Mouse (Mus musculus) ovary, postnatal 14 days (tissue): ENCODE results near the gene Ascc3.
A peak's percentile ranks its signal among the peaks of the same experiment; 100 is the strongest.

Source experiments
- DNase-seq: peaks from one replicate; pipeline ENCODE4 v3.0.0; 2022; ENCODE audit warnings: low spot score

Ascc3 gene

DNA sequence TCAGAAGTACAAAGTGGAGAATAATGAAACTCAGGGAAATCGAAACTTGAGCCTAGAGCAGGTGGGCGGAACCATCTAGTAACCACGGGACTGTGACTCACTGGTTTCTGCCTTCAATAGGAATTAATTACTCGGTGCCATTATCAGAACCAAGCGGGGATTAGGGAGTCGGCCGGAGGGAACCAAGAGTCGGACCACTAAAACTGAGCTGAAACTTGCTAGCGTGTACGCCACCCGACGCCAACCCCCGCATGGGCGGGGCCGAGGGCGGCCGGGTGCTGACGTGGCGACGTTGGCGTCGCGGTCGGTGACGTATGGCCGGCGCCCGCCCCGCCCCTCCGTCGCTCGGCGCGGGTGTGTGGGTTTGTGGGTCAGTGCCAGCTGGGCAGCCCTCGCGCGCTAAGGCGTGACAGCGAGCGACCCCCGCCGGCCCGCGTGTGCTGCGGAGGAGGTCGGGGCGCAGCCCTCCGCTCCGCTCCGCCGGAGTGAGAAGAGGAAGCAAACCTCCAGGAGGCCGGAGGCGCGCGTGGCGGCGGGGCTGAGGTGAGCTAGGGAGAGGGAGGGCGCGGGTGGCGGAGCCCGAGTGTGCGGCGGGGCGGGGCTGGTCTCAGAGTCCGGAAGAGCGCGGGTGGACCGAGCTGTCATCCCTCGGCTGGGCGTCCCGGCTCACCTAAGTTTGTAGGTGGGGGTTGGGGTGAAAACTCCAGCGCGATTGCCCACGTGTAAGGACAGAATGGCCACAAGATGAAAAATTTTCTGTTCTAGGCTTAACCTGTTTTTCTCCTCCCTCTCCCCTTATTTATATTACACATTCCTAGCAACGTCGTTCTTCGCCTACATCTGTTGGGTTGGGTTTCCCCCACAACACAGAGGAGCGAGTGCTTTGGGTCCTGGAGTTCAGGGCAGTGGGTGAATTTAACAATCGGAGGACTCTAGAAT, at the start of gene Ascc3:
Gene Ascc3 (plus strand): TSS at position 315 of the 939 bp plus-strand sequence.
- peak; percentile 91 for DNase-seq

DNA sequence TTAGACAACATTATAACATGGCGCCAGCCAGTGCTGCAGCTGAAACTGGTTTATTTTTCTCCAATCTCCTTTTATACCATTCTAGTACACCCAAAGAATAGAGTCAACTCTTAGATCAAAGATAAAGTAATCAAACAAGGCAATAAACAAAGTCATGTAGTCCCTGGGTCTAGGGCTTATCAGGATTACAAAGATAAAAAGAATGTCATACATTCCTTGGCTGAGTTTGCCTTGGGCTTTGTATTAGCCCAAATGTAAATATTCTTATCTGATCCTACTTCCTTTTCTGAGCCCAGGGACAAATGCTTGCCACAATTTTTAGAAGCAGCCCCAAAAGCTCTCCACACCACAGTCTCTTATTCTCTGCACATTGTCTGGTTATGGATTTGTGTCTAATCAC, 7.7 kb upstream of the Ascc3 start:
- no peak for DNase-seq

DNA sequence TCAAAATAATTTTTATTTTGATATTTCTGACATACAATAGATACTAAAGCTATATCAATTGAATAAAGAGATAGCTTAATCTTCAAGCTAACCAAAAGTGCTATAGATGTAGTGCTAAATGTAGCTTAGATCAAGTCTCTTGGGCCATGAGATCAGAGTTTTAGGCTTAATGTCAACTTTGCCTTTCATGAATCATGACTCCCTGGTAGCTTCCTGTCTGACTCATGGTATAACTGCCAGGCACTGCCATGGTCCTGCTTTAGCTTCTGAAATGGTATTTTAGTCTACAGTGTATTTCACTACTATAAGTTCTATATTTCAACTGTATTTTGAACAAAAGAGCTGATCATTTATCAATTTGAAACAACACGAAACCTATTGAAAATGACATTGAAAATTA, 5.9 kb upstream of the Ascc3 start:
- DNase-seq = no peak

DNA sequence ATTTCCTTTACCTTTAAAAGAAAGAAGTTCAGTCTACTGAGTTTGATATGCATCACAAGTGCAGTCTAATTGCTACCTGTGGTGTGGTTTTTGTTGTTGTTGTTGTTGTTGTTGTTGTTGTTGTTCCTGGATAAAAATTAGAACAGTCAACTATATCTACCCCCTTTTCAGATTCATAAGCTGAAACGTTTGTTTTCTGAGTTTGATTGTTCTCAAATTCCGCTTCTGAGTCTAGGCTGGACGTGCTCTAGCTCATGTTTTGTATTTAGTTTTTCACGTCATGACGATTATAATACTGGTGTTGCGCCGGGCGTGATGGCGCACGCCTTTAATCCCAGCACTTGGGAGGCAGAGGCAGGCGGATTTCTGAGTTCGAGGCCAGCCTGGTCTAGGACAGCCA, 902 bp downstream of the Ascc3 start:
- no peak for DNase-seq

DNA sequence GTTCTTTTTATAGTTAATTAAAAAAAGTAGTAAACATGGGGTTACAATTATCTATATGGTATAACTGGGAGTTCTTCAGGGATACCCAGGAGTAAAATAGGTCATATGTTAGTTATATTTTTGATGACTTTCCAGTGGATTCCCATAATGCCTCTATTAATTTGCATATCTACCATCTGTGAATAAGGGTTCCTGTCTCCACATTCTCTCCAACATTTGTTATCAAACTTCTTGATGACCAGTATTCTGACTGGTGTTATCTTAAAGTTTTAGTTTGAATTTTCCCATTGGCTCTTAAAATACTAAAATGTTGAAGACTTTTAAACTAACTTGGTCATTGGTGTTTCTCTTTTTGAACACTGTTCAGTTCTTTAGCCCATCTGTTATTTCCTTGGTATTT, 2.9 kb downstream of the Ascc3 start:
- no peak for DNase-seq

DNA sequence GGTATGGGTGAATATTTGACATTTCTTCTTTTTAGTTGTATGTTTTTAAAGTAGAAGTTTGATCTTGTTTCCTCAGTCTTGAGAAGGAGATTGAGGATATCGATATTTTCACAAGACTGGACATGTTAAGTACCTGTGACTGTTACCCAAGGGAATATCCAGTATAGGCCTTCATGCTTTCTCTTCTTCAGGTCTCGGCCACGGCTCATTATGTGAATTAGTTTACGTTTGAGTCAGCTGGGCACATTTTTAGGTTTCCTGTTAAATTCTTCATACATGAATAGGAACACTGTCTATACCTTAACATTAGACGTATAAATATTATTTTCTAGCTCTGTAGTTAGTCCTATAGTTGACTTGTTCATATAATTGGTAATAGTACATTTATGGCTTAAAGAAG, 12.4 kb downstream of the Ascc3 start:
- no peak for DNase-seq

DNA sequence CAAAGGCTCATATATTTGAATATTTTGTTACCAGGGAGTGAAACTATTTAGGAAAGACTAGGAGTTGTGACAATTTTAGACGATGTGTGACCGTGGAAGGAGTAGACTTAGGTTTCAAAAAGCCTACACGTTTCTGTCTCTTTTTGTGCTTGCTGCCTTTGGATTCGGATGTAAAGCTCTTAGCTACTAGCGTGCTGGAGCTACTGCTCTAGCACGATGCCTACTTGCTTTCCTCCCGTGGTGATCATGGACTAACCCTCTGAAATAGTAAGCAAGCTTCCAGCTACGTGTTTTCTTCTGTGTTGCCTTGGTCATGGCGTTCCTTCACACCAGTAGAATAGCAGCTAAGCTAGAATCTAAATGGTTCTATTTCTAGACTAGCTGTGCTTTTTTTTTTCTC, 21.4 kb downstream of the Ascc3 start:
- no peak for DNase-seq

DNA sequence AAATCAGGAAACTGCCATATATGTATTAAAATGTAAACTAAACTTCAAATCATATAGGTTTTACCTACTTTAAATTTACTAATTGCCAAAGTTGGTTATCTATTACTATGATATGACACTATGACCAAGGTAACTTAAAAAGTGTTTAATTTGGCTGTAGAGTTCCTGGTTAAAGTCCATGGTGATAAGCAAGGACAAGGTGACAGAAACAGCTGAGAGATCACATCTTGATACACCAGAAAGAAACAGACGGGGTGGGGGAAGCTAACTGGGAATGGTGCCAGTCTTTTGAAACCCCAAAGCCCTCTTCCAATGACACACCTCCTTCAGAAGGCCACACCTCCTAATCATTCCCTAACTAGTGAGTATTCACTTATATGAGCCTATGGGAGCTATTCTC, 33.4 kb downstream of the Ascc3 start:
- DNase-seq = no peak

DNA sequence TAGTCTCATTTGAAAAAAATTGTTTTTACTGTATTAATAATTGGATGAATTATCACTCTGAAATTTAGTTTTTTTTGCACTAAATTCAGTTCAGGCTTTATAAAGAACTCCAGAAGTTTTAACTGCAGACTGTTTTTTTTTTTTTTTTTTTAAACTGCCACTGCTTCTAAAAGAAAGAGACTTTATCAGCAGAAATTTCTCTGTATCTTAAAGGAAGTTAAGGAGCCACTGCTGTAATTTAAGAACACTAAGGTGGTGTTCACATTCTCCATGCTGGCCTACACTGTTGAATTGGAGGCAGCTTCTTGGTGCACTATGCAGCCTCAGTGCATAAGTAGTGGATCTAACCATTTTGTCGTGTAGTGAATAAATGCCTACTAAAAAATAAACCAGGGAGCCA, 47.1 kb downstream of the Ascc3 start:
- DNase-seq = no peak

DNA sequence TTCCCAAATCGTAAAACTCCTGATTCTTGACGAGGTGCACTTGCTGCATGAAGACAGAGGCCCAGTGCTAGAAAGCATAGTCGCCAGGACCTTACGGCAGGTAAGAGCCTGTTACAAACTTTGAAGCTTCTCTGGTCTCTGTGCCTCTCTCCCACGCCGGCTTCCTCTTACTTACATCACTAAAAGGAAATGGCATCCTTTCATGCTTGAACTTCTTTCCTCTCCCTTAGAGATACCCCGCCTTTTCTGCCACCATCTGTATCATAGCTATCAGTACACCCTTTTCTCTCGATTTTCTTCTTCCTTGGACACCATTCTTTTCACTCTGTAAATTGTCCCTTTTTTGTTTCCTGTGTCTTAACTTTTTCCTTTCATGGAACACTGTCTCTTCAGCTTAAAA, 58.1 kb downstream of the Ascc3 start:
- no peak for DNase-seq

DNA sequence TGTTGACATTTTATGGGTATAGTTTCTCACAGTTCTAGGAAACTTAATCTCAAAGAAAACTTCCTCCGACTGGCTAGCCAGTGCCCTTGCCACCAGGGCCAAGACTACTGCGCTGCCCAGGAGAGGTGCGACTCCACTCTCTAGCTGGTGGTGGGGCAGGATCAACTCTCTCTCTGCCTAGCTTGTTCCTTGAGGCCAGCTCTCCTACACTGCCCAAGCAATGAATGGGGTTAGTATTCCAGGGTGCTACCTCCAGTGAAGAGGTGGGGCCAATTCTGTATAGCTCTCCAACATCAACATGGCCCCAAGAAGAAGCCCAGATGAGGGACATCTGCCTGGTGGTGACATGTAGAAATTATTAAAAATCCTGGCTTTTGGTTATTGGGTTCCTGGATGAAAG, 61.1 kb downstream of the Ascc3 start:
- DNase-seq = no peak

DNA sequence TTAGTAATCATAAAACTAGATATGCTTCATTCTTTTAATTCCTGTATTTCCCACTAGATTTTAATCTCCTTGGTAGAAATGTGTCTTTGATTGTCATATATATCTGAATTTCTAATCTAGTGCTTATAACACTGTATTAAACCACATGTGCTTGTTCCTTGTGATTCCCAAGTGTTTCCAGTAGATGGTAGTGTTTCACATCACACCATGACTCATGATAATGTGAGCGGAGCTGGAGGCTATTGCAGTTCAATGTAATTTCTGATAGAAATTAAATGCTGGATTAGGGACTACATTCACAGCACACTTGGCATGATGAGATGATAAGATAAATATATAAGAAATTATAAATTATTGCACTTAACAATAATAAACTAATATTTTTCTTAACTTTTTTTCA, 64.9 kb downstream of the Ascc3 start:
- no peak for DNase-seq

DNA sequence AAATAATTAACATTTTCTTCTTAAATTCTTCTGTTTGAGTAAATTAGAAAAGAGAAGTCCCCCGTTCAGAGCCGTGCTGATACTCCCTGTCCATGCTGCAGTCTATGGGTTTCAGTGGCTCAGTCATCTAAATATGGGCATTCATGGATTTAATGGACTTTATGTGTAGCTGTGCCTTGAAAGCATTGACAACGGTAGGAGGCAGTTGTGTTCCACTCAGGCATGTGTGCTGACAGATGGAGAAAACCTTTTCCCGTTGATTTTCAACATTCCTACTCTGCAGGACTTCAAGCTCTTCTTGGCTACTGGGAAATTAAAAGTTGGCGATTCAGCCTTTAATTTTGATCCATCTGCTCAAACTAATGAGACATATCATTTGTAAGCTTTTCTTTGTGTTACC, 79.0 kb downstream of the Ascc3 start:
- no peak for DNase-seq

DNA sequence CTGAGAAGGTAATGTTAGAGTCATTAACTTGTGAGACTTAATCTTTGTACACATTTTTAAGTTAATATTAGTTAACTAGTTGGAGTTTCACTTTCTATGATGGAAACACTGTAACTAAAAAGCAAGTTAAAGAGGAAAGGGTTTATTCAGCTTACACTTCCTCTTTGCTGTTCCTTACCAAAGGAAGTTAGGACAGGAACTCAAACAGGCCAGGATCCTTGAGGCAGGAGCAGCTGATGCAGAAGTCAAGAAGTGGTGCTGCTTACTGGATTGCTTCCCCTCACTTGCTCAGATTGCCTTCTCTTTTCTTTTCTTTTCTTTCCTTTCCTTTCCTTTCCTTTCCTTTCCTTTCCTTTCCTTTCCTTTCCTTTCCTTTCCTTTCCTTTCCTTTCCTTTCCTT, 97.9 kb downstream of the Ascc3 start:
- no peak for DNase-seq

DNA sequence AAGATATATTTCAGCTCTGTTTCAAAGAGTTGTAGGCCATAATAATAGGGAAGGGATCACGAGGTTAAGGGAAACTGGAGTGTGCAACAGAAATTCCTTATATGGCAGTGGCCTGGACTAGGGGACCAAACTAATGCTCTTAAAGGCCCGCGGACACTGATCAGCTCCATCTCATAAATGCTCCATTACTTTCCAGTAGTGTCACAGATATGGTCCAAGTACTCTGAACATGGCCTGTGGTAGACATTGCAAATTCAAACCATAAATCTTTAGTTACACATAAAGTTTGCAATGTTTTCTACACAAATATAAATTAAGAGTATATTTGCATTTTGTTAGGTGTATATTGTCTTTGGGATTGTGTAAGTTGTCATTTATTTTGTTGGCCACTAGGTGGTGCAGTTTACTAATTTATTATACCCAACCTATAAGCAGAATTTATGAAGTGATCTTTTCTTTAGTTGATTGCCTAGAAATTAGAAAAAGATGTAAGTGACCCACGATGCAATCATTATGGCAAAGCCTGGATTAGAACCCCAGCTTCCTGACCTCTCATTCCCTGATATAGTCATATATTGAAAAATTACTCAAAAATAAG, 106.5 kb downstream of the Ascc3 start:
- no peak for DNase-seq

DNA sequence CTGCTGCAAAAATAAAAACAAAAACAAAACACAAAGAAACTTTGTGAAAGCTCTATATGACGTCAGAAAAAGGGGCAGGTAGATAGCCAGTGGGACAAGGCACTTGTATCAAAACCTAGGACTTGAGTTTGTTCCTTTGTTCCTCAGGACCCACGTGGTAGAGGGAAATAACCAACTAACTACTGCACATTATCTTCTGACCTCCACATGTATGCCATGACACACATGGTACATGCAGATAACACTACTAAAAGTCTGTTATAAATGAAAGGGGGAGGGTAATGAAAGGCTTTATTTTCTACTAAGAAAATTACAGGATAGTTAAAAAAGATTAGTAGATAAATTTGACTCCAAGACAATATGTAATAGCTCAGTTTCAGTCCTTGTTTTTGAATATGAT, 109.3 kb downstream of the Ascc3 start:
- no peak for DNase-seq

DNA sequence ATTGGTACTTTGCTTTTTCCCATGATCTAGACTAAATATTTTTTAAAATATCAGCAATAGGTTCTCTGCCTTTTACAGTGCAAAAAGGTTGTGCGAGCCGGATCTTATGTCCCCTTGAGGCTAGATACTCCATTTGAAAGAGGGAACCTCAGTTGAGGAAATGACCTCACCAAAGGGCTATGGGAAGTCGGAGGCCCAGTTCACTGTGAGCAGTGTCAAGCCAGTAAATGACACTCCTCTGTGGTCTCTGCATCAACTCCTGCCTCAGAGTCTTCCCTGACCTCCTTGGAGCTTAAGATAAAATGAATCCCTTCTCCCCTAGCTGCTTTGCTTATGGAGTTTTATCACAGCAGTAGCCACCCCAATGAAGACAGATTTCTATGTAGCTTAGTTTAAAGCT, 109.9 kb downstream of the Ascc3 start:
- DNase-seq = no peak

DNA sequence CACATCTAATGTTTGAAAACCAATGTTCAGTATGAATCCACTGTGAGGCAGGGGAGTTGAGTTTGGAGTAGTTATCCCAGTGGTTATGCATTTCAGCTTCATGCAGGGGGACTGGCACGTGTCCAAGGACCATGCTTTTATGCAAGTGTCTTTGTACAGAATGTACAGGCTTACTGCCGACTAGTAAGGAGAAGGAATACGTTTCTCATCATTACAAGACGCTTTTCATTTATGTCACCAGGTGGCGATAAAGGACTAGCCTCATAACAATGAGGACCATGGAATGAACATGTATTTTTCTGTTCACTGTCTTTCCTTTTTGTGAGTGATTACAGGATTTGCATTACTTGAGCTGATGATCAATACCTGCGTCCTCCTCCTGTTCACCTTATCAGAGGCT, 111.7 kb downstream of the Ascc3 start:
- DNase-seq = peak; percentile 5

DNA sequence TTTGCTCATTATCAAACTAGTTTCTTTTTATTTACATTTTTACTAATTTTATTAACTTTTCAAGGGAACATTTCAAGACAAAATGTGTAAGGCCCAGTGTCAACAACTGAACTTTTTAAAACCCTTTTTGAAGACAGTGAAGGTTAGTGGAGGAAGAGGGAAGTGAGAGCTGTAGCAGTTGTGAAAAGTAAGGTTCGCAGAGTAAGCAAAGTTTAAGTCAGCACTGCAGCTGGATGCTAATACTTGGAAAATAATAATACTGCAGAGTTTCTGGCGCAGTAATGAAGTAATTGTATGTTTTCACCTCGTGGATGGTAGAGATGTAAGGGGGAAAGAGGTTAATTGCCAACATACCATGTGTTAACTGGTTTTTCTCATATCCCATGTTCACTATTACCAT, 112.4 kb downstream of the Ascc3 start:
- DNase-seq = no peak

DNA sequence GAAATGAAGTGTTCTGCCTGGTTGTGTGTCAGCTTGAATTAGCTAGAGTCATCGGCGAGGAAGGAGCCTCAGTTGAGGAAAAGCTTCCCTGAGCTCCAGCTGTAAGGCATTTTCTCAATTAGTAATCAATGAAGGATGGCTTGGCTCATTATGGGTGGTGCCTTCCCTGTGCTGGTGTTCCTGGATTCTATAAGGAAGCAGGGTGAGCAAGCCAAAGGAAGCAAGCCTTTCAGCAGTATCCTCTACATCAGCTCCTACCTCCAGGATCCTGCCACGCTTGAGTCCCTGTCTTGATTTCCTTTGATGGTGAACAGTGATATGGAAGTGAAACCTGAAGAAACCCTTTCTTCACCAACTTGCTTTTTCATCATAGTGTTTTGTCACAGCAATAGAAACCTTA, 118.8 kb downstream of the Ascc3 start:
- DNase-seq = no peak

DNA sequence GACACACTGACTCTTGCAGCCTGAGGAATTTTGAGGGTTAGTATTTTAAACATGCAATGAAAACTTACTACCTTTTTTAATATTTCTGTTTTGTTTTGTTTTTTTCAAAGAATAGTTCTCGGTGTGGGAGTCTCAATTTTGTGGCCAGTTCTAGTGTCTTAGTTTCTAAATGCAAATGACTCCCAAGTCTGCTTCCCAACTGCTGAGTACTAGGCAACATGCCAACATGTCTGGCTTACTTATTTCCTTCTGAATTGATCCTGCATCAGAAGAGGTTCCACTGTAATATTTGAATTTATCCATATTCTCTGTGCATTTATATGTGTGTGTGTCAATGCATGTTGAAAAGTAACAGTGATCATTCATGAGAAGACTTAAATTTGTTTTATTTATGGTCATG, 119.3 kb downstream of the Ascc3 start:
- no peak for DNase-seq

DNA sequence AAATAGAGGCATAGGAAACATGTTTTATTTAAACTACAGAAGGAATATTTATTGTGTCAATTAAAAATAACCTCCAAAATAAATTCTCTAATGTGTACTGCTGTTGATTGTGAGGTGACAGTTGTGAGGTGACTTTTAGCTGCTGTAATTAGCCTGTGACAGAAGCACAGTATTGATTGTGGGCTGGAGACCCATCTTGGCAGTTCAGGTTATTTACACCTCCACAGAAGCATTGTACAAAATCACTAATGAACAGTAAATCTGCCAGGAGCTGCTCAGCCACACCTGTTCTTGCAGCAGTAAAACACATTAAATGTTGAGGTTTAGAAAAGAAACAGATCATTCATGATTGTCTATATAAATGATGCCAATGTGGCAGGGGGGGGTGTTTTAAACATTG, 141.0 kb downstream of the Ascc3 start:
- no peak for DNase-seq

DNA sequence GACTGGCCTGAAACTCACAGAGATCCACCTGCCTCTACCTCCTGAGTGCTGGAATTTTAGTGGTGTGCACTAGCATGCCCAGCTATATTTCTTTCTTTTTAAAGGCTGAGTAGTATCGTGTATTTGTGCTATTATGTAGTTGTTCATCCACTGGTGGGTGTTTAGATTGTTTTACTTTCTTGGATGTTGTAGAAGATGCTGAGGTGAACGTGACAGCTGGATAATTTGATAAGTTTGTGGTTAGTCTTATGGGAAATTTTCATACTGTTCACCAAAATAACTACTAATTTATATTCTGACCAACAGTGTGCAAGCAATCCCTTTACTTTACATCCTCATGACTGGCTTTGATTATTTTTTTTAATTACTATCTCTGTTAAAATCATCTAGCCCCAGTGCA, 169.6 kb downstream of the Ascc3 start:
- no peak for DNase-seq

DNA sequence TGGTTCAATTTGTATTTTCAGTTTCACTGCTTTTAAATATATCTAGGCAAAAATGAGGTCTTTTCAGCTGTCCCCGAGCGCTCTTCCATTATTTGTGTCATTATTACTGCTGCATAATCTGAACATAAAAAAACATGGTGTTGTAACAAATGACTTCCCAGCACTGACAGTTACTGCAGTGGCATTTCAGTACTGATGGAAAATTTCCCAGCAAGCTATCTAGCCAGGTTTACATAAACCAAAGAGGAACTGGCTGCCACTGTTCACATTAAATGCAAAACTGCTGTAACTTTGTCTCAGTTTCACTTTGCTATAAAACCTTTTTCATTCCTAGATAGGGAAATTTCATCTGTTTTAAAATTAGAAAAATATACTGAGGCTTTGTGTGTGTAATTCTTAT, 170.5 kb downstream of the Ascc3 start:
- DNase-seq = no peak
